ENCODE assay signal across 25 mouse cellular contexts in the genomic region with DNA sequence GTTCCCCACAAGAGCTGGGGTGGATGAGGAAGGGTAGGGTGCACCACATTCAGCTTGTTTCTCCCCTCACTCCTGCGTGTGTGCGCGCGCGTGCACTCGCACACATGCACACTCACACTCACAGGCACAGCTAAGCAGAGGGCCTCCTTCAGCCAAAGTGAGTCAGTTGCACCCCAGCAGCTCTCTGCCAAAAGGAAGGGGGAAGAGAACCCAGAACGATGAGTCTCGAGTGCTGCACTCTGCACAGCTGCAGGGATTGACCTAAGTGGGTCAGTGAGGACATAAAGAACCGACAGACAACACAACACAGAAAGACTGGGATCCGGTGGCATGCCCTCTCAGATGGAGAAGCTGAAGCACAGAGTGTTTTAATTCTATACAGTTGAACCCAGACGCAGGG. TPM values are rescaled to one million over a fixed set of nuclear protein-coding genes. Genes with fewer than 3 reads are reported as not detected.
A peak's percentile ranks its signal among the peaks of the same experiment; 100 is the strongest.
DNase-seq lines count a peak whose midpoint lies in the region; ATAC-seq lines count a peak whose summit lies in the region.
"Had no signal": no experiment of that assay in that cellular context is flagged by ENCODE, and none has a peak within 500 bp of the region (broad histone marks: within the 10 kb centered on the region; RNA-seq: fewer than 3 reads in every experiment).

No protein-coding gene starts in this region.

- intact Hi-C loops in gastrocnemius, postnatal 14 days (cut with DNase I; ENCODE audit: low total_unique reads), result no loop called here

- peaks cover 10% of the 10 kb centered on the region; the same call in 1 of the 2 replicates for H3K36me3 ChIP-seq in kidney, embryonic 14.5 days (ENCODE audit: control insufficient read depth, insufficient read depth, low read length)
- H3K36me3 ChIP-seq: midbrain, embryonic 12.5 days; neural tube, embryonic 12.5 days had no signal

- no peak overlapping the region for H3K27ac ChIP-seq in kidney, embryonic 14.5 days (ENCODE audit: low read depth, low read length)
- H3K27ac ChIP-seq: embryonic facial prominence, embryonic 10.5 days; hindbrain, postnatal 0 days; limb, embryonic 12.5 days; macrophage; midbrain, embryonic 12.5 days; neural tube, embryonic 12.5 days had no signal

- H3K9me3 ChIP-seq in kidney, embryonic 14.5 days (ENCODE audit: control insufficient read depth, low read length), result no peaks in the 10 kb centered on the region
- H3K9me3 ChIP-seq: embryonic facial prominence, embryonic 10.5 days; limb, embryonic 12.5 days; midbrain, embryonic 12.5 days; neural tube, embryonic 12.5 days had no signal

- no peaks in the 10 kb centered on the region for H3K27me3 ChIP-seq in kidney, embryonic 14.5 days (ENCODE audit: control insufficient read depth, insufficient read depth, low read length)
- H3K27me3 ChIP-seq: limb, embryonic 12.5 days; midbrain, embryonic 12.5 days; neural tube, embryonic 12.5 days; Patski had no signal

- peaks cover 16% of the 10 kb centered on the region; the same call in 1 of the 2 replicates for H3K4me1 ChIP-seq in kidney, embryonic 14.5 days (ENCODE audit: control insufficient read depth, insufficient read depth, low read length)

- no peak for ATAC-seq in kidney, embryonic 14.5 days (ENCODE audit: low FRiP score, low TSS enrichment)
- ATAC-seq: hindbrain, postnatal 0 days; liver, postnatal 0 days; lung, postnatal 0 days had no signal

- 54% methylated on average over 11 of the region's 11 CpGs for WGBS in kidney, embryonic 14.5 days

- H3K4me2 ChIP-seq in kidney, embryonic 14.5 days (replicated peaks; ENCODE audit: low read depth, low read length), result no peak overlapping the region
- H3K4me2 ChIP-seq: heart, embryonic 11.5 days; limb, embryonic 12.5 days; liver, embryonic 11.5 days; midbrain, embryonic 12.5 days; neural tube, embryonic 12.5 days had no signal

- no peak overlapping the region for H3K4me3 ChIP-seq in kidney, embryonic 14.5 days (ENCODE audit: low read length)
- H3K4me3 ChIP-seq: embryonic facial prominence, embryonic 10.5 days; limb, embryonic 12.5 days; midbrain, embryonic 12.5 days; neural tube, embryonic 12.5 days had no signal

- H3K9ac ChIP-seq in kidney, embryonic 14.5 days (ENCODE audit: low read depth, low read length), result no peak overlapping the region
- H3K9ac ChIP-seq: limb, embryonic 12.5 days; liver, postnatal 0 days; midbrain, embryonic 12.5 days; neural tube, embryonic 12.5 days had no signal

- peak; percentile 26 for DNase-seq in gastrocnemius, postnatal 25 days
- DNase-seq in gastrocnemius, postnatal 14 days, result no peak
- peak; percentile 26 for DNase-seq in kidney, postnatal 10 days
- DNase-seq in retina, postnatal 1 day, result peak; percentile 54
- DNase-seq in retina, embryonic 14.5 days (ENCODE audit: low spot score), result no peak
- DNase-seq in right cerebral cortex, adult 18-20 months, result no peak
- DNase-seq: adrenal gland, postnatal 36 days; cerebellum, adult 11 months; cerebellum, adult 9-11 months; heart, adult 11 months; kidney, adult 18-20 months; liver, postnatal 0 days; thymus, postnatal 14 days had no signal

RNA-seq across cellular contexts. Expression of gene Lrrc4, which starts 42.5 kb away (rescaled TPM):
- under 1 TPM; 0.19 to 0.49 TPM for total RNA-seq in gastrocnemius, postnatal 25 days (2021)
- under 1 TPM; 0.64 to 0.68 TPM for total RNA-seq in gastrocnemius, postnatal 14 days (2021)
- polyA plus RNA-seq in kidney, embryonic 14.5 days (2014; fragmentation: Nextera tagmentation; extraction: Ambion mirVana), result 1.6 and 2.8 TPM in 2 replicates
- total RNA-seq: hematopoietic stem cell, adult 5-6 weeks had no signal
- polyA plus RNA-seq: Patski had no signal

Comparison
In these comparisons a context has a peak if more than half of its experiments do, and no peak if none do; other contexts are left out.
1. DNase-seq: peak in gastrocnemius, postnatal 25 days (single experiment), kidney, postnatal 10 days (single experiment) and retina, postnatal 1 day (single experiment); none in gastrocnemius, postnatal 14 days (single experiment), retina, embryonic 14.5 days (single experiment) and right cerebral cortex, adult 18-20 months (single experiment).